Mouse (Mus musculus) lung, embryonic 15.5 days (tissue): Measurements from ENCODE around the gene Gan. TPM values are rescaled to one million over a fixed set of nuclear protein-coding genes. Genes with fewer than 3 reads are reported as not detected.
A peak's percentile ranks its signal among the peaks of the same experiment; 100 is the strongest.

ENCODE experiments used
- ATAC-seq: fragments of 200-750 bp; cut with Nextera tagmentation; 2 replicates; pipeline ENCODE4 v1.8.0; 2017; ENCODE audit warnings: moderate number of reproducible peaks, borderline replicate concordance; ENCODE audit not compliant: low FRiP score, low TSS enrichment; ENCODE audit errors: extremely low read depth
- H3K27ac ChIP-seq: fragments of 300-500 bp; sonication (generic); 2 replicates; pipeline ENCODE4 v1.5.1; 2015; ENCODE audit warnings: moderate library complexity, mild to moderate bottlenecking, inconsistent platforms
- H3K27me3 ChIP-seq: fragments of 300-500 bp; sonication (generic); 2 replicates; pipeline ENCODE4 v1.6.1; 2015; ENCODE audit warnings: inconsistent platforms
- H3K36me3 ChIP-seq: fragments of 300-500 bp; sonication (generic); 2 replicates; pipeline ENCODE4 v1.6.1; 2015; ENCODE audit warnings: inconsistent platforms
- H3K4me1 ChIP-seq: fragments of 300-500 bp; sonication (generic); 2 replicates; pipeline ENCODE4 v1.6.1; 2015; ENCODE audit warnings: inconsistent platforms
- H3K4me2 ChIP-seq: fragments of 300-500 bp; sonication (generic); 2 replicates; pipeline ENCODE4 v1.6.1; 2015; ENCODE audit warnings: inconsistent platforms, mild to moderate bottlenecking, moderate library complexity
- H3K4me3 ChIP-seq: fragments of 300-500 bp; sonication (generic); 2 replicates; pipeline ENCODE4 v1.5.1; 2015; ENCODE audit warnings: mild to moderate bottlenecking, inconsistent platforms
- H3K9ac ChIP-seq: fragments of 300-500 bp; sonication (generic); 2 replicates; pipeline ENCODE4 v1.6.1; 2015; ENCODE audit warnings: inconsistent platforms
- H3K9me3 ChIP-seq: fragments of 300-500 bp; sonication (generic); 2 replicates; pipeline ENCODE4 v1.6.1; 2016; ENCODE audit warnings: inconsistent platforms
- WGBS: fragments of 180-500 bp; shearing (Covaris S2); methylation state at CpG from one replicate; pipeline ENCODE4 v1.1.7; 2015; 5-methylcytosine and 5-hydroxymethylcytosine counted together
- polyA plus RNA-seq: library from polyadenylated mRNA; unstranded; fragments of >200 nt; fragmentation: Nextera tagmentation; extraction: Ambion mirVana; gene quantifications from 2 replicates; pipeline ENCODE4 v1.2.1, GENCODE M21; 2015

Gan gene
- polyA plus RNA-seq, 1 experiment from 2014 or later, result 2.3 TPM

DNA sequence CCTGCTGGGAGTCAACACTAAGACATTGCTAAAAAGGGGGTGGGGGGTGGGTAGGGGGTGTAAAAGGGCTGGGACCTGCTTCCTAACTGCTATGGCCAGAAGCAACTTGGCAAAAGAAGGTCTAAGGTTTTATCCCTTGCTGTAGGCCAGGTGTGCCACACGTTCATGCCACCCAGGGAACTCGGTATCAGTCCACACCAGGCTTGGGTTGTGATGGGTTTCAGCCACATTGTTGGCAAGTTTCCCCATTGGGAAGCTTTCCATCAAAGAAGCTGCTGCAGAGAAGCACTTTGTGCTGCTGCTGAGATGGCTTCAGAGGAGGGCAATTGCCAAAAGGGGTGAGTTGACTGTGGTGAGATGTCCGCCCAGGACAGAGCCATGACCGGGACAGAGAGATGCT is 47.9 kb downstream of the Gan start:
- H3K4me3 ChIP-seq, result no peak overlapping the region
- ATAC-seq, result no peak
- no peak overlapping the region for H3K9ac ChIP-seq
- WGBS, result 64% methylated on average over 4 of the region's 4 CpGs
- no peak overlapping the region for H3K27ac ChIP-seq
- peaks cover 18% of the 10 kb centered on the region for H3K36me3 ChIP-seq
- no peaks in the 10 kb centered on the region for H3K9me3 ChIP-seq
- no peak overlapping the region for H3K4me2 ChIP-seq
- H3K4me1 ChIP-seq, result peaks cover 15% of the 10 kb centered on the region
- no peaks in the 10 kb centered on the region for H3K27me3 ChIP-seq

DNA sequence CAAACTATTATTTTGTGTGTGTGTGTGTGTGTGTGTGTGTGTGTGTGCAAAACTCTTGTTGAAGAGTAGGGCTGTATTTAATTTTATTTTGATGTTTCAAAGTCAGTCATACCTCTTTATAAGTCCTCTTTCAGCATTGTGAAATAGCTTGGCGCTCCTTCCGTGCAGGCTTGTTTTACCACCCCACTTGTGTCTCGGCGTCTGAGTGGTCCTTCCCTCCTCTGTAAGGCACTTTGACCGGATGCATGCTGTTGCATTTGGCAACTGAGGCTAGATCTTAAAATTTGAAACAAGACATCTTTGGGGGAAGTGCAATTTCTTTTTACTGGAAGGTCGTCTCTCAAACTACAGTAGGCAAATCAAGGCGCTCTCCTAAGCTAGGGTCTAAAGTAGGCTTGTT is 48.7 kb downstream of the Gan start:
- no peak for ATAC-seq
- WGBS, result 89% methylated on average over 7 of the region's 7 CpGs
- no peak overlapping the region for H3K4me2 ChIP-seq
- H3K36me3 ChIP-seq, result peaks cover 18% of the 10 kb centered on the region
- H3K9ac ChIP-seq, result no peak overlapping the region
- no peaks in the 10 kb centered on the region for H3K27me3 ChIP-seq
- peaks cover 7% of the 10 kb centered on the region for H3K4me1 ChIP-seq
- no peaks in the 10 kb centered on the region for H3K9me3 ChIP-seq
- no peak overlapping the region for H3K27ac ChIP-seq
- H3K4me3 ChIP-seq, result no peak overlapping the region

DNA sequence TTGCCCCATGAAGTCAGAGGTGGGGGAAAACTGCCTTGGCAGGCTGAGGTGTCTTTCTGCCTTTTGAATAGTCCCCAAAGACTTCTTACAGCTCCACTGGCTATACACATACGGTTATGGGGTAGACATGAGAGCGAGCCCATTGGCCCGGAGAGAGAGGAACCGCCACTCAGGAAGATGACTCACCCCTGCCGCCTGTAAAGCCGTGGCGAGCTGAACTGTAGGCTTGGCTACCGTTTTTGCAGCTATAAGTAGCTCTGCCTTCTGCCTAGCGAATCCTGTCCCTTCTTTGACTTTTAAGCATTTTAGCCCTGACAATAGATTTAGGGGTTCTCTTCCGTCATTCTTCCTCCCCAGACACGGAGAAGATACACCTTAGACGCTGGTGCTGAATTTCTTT is 51.2 kb downstream of the Gan start:
- Histone ChIP-seq H3K4me1 (no peaks in the 10 kb centered on the region; the same call in 1 of the 2 replicates), H3K36me3 (peaks cover 12% of the 10 kb centered on the region), H3K9ac (no peak overlapping the region), H3K4me3 (no peak overlapping the region), H3K27me3 (no peaks in the 10 kb centered on the region), H3K9me3 (no peaks in the 10 kb centered on the region), H3K4me2 (no peak overlapping the region), H3K27ac (no peak overlapping the region)
- 81% methylated on average over 12 of the region's 12 CpGs for WGBS
- no peak for ATAC-seq

DNA sequence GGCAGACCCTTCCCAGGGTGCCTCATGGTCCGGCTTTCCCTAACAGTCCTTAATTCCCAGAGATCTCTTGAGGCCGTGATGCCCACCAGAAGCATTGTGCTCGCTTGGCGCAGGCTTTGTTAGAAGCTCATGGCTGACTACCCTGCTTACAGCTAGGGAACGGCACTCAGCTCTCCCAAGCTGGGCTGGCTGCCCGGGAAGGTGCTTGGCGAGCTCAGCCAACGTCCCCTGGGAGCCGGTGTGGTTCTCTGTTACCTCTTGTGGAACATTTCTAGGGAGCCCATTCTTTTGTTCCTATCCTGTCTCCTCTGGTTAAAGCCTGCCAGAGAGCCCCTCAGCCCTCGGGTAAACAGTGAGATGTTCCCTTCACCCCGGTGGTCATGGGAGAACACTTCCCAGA is 54.2 kb downstream of the Gan start:
- Histone ChIP-seq H3K27ac (no peak overlapping the region), H3K4me3 (no peak overlapping the region), H3K4me1 (no peaks in the 10 kb centered on the region), H3K9ac (no peak overlapping the region), H3K36me3 (0 out of 2 replicates have a peak, but pooled peaks cover 2% of the 10 kb centered on the region), H3K27me3 (no peaks in the 10 kb centered on the region), H3K9me3 (no peaks in the 10 kb centered on the region), H3K4me2 (no peak overlapping the region)
- ATAC-seq, result no peak
- 80% methylated on average over 11 of the region's 11 CpGs for WGBS

DNA sequence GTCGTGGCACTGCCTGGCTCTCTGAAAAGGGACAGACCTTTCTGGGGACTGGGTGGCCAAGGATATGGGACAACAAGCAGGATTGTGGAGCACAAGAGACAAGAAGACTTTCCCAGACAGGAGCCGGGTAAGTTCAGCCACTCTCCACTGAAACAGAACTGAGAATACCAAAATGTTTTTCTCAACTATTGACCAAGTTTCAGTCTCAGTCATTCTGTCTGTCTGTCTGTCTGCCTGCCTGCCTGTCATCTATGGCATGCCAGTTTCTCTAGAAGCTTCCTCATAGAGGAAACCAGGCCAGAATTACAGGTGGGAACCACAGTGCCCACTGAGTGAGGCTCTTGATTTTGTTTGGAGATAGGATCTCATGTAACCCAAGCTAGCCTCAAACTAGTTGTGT is 59.8 kb downstream of the Gan start:
- Histone ChIP-seq H3K4me2 (no peak overlapping the region), H3K4me3 (no peak overlapping the region), H3K4me1 (no peaks in the 10 kb centered on the region), H3K36me3 (no peaks in the 10 kb centered on the region), H3K27ac (no peak overlapping the region), H3K9me3 (no peaks in the 10 kb centered on the region), H3K9ac (no peak overlapping the region), H3K27me3 (no peaks in the 10 kb centered on the region)
- no peak for ATAC-seq
- 82% methylated on average over 2 of the region's 2 CpGs for WGBS

DNA sequence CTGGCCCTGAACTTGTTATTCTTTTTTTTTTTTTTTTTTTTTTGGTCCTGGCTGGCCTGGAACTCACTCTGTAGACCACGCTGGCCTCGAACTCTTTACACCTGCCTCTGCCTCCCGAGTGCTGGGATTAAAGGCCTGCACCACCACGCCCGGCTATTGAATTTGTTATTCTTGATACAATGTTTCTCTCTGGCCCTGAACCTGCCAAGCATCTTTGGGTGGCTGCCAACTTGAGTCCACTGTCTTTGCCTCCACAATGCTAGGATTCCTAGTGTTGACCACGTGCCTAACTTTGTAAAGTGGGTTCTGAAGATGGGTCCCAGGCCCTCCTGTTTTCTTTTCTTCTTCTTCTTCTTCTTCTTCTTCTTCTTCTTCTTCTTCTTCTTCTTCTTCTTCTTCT is 64.5 kb downstream of the Gan start:
- Histone ChIP-seq H3K9me3 (no peaks in the 10 kb centered on the region), H3K9ac (no peak overlapping the region), H3K27me3 (no peaks in the 10 kb centered on the region), H3K4me1 (peaks cover 3% of the 10 kb centered on the region; the same call in 1 of the 2 replicates), H3K4me3 (no peak overlapping the region), H3K36me3 (no peaks in the 10 kb centered on the region), H3K4me2 (no peak overlapping the region), H3K27ac (no peak overlapping the region)
- WGBS, result 65% methylated on average over 6 of the region's 6 CpGs
- ATAC-seq, result no peak

DNA sequence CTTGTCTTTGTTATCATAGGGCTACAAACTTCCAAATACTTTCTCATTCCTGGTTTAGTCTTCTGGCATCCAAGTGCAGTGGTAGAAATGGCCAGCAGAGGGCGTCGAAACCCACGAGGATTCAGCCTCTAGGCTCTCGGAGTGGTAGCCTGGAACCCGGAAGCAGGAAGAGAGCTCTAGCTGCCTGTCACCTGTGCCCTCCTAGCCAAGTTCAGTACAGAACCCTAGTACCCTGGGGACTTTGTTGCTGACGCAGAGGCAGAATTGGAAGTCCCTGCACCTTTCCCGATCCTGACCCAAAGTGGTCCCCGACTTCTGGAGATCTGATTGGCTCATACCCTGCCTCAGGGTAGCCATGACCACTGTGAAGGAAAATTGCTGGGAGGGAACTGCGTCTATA is 66.7 kb downstream of the Gan start:
- WGBS, result 12% methylated on average over 9 of the region's 9 CpGs
- Histone ChIP-seq H3K9ac (no peak overlapping the region), H3K9me3 (no peaks in the 10 kb centered on the region), H3K27me3 (no peaks in the 10 kb centered on the region), H3K27ac (no peak overlapping the region), H3K4me3 (peak overlapping the region; percentile 26), H3K4me2 (peak overlapping the region; percentile 51), H3K36me3 (no peaks in the 10 kb centered on the region), H3K4me1 (peaks cover 3% of the 10 kb centered on the region; the same call in 1 of the 2 replicates)
- ATAC-seq, result peak; percentile 78

DNA sequence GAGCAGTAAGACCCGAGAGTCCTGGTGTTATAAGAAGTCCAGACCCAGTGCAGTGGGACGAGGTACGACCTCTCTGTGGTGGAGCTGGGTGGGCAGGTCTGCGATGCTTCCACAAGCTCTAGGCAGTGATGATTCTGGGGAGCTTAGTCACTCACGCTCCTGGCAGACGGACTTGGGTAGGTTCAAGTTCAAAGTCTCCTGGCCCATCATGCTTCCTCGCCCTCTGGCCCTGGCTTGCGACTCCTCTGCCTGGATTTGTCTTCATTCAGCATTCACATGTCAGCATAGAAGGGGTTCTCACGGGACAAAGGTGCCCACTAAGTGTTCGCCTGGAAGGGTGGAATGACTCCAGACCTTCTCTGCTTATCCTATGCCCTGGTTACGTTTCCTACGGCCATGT is 68.4 kb downstream of the Gan start:
- no peak overlapping the region for H3K9ac ChIP-seq
- H3K4me3 ChIP-seq, result no peak overlapping the region
- WGBS, result 83% methylated on average over 12 of the region's 12 CpGs
- no peak overlapping the region for H3K27ac ChIP-seq
- H3K9me3 ChIP-seq, result no peaks in the 10 kb centered on the region
- ATAC-seq, result no peak
- no peak overlapping the region for H3K4me2 ChIP-seq
- no peaks in the 10 kb centered on the region for H3K27me3 ChIP-seq
- H3K36me3 ChIP-seq, result no peaks in the 10 kb centered on the region
- H3K4me1 ChIP-seq, result peaks cover 3% of the 10 kb centered on the region; the same call in 1 of the 2 replicates

DNA sequence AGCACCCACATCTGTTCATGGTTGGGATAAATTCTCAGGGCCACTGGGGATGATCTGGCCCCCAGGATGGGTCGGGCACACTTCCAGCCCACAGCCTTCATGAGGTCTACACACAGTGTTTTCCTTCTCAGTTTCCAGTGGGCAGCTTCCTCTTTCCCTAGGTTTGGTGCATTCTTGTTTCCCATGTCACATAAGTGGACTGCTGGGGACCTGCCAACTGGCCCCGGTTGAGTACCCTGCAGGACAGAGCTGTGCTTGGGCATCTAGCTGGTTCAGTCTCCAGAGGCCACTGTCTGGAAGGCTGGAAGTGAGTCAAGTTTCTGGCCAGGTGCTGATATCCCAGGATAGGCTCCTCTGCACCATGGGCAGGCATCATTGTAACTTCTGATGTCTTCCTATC is 69.4 kb downstream of the Gan start:
- H3K4me1 ChIP-seq, result peaks cover 3% of the 10 kb centered on the region; the same call in 1 of the 2 replicates
- WGBS, result 77% methylated on average over 2 of the region's 2 CpGs
- H3K4me3 ChIP-seq, result no peak overlapping the region
- no peaks in the 10 kb centered on the region for H3K27me3 ChIP-seq
- ATAC-seq, result no peak
- no peaks in the 10 kb centered on the region for H3K36me3 ChIP-seq
- H3K9me3 ChIP-seq, result no peaks in the 10 kb centered on the region
- no peak overlapping the region for H3K4me2 ChIP-seq
- no peak overlapping the region for H3K27ac ChIP-seq
- no peak overlapping the region for H3K9ac ChIP-seq

DNA sequence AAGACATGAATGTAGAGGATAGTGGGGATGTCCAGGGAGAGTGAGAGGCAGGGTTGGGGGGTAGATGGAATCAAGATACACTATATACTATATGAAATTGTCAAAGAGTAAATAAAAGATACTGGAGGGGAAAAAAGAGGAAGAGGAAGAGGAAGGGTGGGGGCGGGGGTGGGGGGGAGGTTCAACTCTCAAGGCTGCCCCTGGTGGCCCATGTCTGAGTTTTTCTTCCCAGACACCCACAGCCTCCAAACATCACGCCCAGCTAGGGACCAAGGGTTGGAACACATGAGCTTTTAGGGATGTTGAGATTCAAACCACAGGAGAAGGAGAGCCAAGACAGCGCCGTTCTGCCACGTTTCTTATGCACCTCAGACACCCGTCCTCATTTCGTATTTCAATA is 75.3 kb downstream of the Gan start:
- no peak overlapping the region for H3K27ac ChIP-seq
- no peaks in the 10 kb centered on the region for H3K27me3 ChIP-seq
- WGBS, result 85% methylated on average over 7 of the region's 7 CpGs
- H3K36me3 ChIP-seq, result no peaks in the 10 kb centered on the region
- no peak overlapping the region for H3K4me2 ChIP-seq
- no peak overlapping the region for H3K4me3 ChIP-seq
- H3K4me1 ChIP-seq, result no peaks in the 10 kb centered on the region
- no peaks in the 10 kb centered on the region for H3K9me3 ChIP-seq
- H3K9ac ChIP-seq, result no peak overlapping the region
- no peak for ATAC-seq

DNA sequence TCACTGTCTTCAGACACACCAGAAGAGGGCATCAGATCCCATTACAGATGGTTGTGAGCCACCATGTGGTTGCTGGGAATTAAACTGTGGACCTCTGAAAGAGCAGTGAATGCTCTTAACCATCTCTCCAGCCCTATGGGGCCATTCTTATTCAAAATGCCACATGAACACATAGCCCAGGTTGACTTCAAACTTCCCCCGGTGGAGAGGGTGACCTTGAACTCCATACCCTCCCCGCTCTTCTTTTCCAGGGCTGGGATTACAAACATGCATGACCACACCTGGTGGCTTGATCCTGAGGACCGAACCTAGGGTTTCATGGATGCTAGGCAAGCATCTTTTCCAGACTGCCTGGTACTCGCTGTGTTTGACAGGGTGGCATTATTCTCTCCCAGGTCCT is 78.6 kb downstream of the Gan start:
- Histone ChIP-seq H3K36me3 (no peaks in the 10 kb centered on the region), H3K27ac (no peak overlapping the region), H3K4me2 (no peak overlapping the region), H3K27me3 (no peaks in the 10 kb centered on the region), H3K9me3 (no peaks in the 10 kb centered on the region), H3K4me1 (no peaks in the 10 kb centered on the region), H3K9ac (no peak overlapping the region), H3K4me3 (no peak overlapping the region)
- no peak for ATAC-seq
- 94% methylated on average over 4 of the region's 4 CpGs for WGBS

DNA sequence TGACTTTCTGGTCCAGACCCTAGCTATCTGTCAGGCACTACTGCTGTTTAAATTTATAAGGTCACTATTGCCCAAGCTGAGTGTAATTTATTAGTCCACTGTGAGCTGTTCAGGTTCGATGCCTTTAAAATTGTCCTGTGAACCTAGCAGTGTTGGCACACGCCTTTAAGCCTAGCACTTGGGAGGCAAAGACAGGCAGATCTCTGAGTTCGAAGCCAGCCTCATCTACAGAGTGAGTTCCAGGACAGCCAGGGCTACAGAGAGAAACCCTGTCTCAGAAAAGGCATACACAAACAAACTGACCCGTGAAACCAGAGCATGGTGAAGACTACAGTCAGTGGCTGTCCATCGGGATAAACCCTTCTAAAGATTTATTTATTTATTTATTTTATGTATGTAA is 82.4 kb downstream of the Gan start:
- H3K36me3 ChIP-seq, result no peaks in the 10 kb centered on the region
- H3K4me3 ChIP-seq, result no peak overlapping the region
- H3K27me3 ChIP-seq, result no peaks in the 10 kb centered on the region
- no peak overlapping the region for H3K27ac ChIP-seq
- H3K9me3 ChIP-seq, result no peaks in the 10 kb centered on the region
- H3K4me2 ChIP-seq, result no peak overlapping the region
- WGBS, result 71% methylated on average over 5 of the region's 5 CpGs
- no peak overlapping the region for H3K9ac ChIP-seq
- ATAC-seq, result no peak
- H3K4me1 ChIP-seq, result no peaks in the 10 kb centered on the region

DNA sequence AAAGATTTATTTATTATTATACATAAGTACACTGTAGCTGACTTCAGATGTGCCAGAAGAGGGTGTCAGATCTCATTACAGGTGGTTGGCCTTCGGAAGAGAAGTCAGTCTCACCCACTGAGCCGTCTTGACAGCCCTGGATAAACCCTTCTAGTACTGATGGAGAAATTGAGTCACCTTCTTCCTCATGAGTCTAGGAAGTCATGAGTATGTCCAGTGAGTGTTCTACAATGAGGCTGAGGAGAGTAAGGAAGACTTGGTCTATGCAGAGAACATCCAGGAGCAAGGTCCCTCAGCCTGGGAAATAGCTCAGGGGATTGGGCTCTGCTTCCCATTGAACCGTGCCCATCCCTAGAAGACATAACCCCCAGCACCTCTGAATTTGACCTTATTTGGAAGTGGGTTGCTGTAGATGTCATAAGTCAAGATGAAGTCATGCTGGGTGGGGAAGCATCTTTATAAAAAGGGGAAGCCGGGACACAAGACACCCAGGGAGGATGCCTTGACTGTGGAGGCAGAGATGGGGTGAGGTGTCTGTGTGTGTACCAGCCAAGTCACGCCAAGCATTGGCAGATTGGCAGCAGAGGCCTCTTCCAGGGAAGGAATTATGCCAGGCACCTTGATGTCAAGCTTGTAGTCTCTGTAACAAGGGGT is 83.0 kb downstream of the Gan start:
- no peak overlapping the region for H3K4me3 ChIP-seq
- H3K27me3 ChIP-seq, result no peaks in the 10 kb centered on the region
- H3K4me1 ChIP-seq, result no peaks in the 10 kb centered on the region
- H3K9me3 ChIP-seq, result no peaks in the 10 kb centered on the region
- H3K27ac ChIP-seq, result no peak overlapping the region
- no peak for ATAC-seq
- H3K36me3 ChIP-seq, result no peaks in the 10 kb centered on the region
- WGBS, result 61% methylated on average over 5 of the region's 5 CpGs
- H3K4me2 ChIP-seq, result no peak overlapping the region
- H3K9ac ChIP-seq, result no peak overlapping the region
